Mouse (Mus musculus) frontal cortex, postnatal 10 days (tissue): ENCODE measurements around the gene Ehbp1l1.

Experiments used
- DNase-seq, 2 experiments: peaks; one replicate each; pipeline ENCODE4 v3.0.0; 2022; ENCODE audit warnings: low spot score in 2 of 2, mixed read lengths in 1 of 2

Ehbp1l1 gene

DNA sequence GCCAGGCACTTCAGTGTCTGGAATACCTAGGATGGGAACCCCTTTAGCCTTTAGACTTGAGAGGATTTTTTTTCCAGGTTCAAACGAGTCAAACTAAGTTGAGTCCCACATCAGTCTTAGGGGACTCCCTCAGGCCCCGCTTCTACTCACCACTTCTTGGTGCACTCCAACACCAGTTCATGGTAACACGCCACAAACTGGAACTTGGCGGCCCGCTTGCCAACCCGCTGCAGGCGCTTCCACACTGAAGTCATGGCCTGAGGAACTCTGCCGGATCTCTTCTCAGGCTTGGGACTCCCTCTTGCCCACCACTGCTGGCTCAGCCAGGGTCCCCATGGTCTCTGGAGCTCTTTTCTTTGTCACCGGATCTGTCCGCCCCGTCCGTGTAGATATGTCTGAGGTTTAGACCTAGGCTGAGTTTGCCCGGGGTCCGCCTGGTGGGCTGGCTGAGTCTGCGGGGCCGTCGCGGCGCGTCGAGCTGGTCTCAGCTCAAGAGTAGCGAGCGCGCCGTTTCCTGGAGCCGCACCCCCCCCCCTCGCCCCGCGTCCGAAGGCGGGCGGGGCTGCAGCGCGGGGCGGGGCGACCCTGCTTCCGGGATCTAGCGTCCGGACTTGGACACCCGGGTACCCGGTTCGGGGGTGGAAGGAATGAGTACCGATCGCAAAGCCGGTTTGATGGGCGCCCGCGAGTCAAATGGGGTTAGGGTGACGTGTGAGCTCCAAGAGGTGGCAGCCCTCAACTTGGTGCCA is at the start of gene Ehbp1l1:
Ehbp1l1 (minus strand) TSS at position 551 of the 749 bp plus-strand sequence.
- no peak for DNase-seq

DNA sequence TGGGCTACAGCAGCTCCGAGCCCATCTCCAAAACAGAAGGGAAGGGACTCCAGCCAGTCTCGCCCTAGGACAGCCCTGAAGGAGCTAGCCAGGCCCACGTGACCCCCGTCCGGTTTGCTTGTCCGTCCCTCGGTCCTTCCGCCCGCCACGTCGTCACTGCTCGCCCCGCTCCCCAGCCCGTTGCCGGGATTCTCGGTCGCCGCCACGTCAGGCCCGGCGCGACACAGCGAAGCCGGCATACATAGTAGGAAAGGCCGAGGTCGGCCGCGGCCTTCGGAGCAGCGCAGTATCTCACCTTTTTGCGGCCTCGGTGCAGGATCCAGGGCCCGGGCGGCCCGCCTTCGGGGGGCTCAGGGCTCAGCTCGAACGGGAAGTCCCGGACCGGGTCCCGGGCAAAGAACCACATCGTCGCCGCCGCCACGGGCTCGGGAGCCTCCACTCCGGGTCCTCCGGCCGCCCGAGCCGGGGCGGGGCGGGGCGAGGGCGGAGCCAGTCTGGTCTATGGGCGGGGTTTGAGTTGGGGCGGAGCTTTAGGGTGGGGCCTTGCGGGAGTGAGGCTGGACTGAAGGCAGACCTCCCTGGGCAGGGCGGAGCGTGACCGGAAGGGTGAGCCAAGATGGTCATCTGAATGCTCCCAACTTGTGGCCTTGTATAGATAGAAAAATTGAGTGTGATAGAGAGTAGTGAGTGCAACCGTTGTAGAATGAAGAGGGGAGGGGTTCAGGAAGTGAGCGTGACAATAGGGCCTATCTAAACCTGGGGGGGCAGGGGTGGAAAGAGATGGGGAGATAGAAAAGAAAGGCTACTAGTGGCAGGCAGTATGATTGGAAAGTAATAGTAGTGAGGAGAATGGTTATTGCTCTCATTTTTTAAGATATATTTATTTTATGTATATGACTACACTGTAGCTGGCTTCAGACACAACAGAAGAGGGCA is 45.1 kb upstream of the Ehbp1l1 start, which contains the start of gene Scyl1:
Scyl1 (minus strand) TSS at position 495 of the 936 bp plus-strand sequence.
- DNase-seq, result peak; percentile 88 to 92

DNA sequence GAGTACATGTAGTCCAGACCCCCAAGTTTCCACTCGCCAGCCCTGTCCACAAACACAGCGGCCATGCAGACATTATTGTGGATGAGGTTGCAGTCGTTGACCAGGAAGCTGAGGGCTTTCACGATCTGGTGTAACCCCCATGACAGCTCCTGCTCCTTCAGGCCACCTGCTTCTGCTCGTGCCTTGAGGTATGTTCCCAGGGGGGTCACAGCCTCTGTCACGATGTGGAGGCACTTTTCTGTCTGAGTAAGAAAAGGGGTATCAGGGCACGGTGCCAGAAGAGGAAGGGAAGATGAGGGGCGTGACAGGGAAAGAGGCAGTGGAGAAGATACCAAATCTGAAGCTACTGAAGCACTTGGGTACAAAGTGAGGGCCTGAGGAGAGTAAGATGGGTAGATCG is 44.2 kb upstream of the Ehbp1l1 start:
- DNase-seq, result no peak

DNA sequence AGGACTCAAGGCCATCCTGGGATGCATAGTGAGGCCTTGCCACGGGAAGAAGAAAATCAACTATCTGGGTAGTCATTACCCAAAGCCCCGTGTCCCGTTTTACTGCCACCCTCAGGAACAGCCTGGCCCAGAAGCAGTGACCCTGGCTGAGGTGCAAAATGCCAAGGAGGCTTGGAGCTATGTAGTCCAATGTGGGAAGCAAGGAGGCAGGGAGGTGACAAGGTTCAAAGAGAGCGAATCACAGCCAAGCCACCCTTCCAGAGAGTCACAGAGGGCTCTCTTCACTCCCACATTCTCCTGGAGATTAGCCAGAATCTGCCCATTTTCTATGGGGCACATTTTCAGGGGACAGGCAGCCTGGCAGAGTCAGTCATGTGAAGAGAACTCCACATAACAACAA is 41.2 kb upstream of the Ehbp1l1 start:
- no peak for DNase-seq

DNA sequence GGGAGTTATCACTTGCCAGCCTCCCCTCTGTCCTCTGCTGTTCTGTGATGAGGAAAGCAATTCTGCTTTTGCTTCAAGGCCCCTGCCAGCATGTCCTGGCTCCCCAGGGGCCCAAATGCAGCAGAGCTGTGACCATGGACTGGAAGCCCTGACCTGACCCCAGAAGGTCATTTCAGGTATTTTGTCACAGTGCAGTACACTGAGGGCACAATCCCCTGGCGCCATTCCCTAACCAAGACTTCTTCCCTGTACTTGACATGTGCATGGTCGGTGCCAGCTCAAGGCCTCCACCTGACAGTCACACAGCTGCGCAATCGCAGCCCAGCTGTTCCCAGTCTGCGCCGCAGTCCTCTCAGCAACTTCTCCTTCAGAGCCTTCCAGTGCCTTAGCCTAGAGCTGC is 37.0 kb upstream of the Ehbp1l1 start:
- DNase-seq, result no peak

DNA sequence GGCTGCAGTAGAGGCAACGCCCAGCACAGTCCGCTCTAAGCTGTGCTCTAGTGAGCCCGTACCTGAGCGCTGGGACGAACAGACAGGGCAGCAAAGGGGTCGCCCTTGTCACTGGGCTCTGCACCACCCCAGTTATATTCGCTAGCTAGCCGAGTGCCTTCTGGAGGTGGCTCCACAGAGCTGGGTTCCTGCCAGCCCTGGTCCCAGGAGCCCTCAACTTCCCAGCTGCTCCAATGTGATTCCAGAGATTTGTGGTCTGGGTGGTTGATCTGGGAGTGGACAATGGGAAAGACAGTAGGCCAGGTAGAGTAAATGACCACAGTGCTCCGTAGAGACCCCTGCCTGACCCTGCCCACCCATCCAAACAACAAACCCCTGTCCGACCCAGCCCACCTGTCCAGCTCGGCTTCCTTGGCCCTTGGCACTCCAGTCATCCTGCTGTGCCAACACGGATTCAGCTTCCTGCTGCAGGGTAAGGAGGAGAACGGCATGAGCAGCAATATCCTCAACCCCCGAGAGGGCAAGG is 32.8 kb upstream of the Ehbp1l1 start:
- no peak for DNase-seq

DNA sequence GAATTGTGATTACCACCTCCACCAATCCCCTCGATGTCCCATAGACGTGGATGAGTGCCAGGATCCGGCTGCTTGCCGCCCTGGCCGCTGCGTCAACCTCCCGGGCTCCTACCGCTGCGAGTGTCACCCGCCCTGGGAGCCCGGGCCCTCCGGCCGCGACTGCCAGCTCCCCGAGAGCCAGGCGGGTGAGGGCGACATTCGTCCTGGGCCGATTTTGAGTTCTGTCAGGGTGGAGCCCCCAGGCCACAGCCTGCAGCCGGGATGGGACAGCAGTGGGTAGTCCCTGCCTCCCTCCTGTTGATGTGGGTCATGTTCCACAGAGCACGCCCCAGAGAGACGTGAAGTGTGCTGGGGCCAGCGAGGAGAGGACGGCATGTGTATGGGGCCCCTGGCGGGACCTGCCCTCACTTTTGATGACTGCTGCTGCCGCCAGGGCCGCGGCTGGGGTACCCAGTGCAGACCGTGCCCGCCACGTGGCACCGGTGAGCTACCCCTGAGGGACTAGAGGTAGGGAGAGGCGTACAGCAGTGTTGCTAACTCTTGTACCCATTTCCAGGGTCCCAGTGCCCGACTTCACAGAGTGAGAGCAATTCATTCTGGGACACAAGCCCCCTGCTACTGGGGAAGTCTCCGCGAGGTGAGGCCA is 31.0 kb upstream of the Ehbp1l1 start:
- no peak for DNase-seq

DNA sequence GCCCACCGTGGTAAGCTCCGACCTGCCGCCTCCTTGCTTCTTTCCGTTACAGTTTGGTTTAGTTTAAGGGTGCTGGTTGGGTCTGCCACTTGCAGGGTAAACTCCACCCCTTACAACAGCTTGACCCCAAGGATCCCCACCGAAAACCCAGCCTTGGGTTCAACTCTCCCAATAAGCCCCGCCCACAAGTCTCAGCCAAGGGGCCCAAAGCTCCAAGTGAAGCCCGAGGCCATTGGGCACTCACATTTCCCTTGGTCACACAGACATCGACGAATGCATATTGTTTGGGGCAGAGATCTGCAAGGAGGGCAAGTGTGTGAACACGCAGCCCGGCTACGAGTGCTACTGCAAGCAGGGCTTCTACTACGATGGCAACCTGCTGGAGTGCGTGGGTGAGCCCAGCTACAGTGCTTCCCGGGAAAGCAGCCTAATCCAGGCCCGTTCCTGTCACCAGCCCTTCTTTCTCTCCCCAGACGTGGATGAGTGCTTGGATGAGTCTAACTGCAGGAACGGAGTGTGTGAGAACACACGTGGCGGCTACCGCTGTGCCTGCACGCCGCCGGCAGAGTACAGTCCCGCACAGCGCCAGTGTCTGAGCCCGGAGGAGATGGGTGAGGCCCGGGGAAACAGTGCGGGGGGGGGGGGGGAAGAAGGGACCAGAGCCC is 30.3 kb upstream of the Ehbp1l1 start:
- DNase-seq, result peak; percentile 66 to 74

DNA sequence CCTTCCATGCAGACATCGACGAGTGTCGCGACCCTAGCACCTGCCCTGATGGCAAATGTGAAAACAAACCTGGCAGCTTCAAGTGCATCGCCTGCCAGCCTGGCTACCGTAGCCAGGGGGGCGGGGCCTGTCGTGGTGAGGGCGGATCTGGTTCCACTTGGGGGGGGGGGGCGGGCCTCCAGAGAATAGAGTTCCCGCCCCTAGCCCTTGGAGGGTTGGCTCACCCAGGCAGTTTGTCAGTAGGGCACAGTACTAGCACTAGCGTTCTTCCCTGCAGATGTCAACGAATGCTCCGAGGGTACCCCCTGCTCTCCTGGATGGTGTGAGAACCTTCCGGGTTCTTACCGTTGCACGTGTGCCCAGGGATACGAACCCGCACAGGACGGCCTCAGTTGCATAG is 25.6 kb upstream of the Ehbp1l1 start:
- no peak for DNase-seq

DNA sequence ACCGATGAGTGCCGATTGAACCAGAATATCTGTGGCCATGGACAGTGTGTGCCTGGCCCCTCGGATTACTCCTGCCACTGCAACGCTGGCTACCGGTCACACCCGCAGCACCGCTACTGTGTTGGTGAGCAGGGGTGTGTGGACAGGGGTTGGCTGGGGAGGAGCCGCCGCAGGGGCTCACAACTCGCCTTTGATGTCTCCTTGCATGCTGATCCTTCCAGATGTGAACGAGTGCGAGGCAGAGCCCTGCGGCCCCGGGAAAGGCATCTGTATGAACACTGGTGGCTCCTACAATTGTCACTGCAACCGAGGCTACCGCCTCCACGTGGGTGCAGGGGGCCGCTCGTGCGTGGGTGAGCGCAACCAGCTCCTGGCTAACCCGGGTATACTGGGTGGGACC is 24.8 kb upstream of the Ehbp1l1 start:
- DNase-seq, result no peak

DNA sequence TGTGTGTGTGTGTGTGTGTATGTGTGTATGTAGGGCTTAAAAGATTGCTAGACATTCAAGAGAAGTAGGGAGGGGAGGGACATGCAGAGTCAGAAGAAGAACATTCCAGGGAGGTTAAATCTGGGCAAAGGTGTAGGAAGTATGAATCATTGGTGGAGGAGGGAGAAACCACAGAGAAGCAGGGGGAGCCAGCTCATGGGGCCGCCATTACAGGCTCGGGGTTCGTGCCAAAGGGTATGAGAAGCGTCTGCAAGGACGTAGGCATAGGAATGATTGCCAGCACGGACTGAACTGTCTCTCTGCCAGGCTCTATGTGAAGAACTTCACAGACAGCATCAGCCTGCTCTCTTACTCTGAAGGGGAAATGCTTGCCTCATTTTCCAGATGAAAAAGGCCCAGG is 23.4 kb upstream of the Ehbp1l1 start:
- no peak for DNase-seq

DNA sequence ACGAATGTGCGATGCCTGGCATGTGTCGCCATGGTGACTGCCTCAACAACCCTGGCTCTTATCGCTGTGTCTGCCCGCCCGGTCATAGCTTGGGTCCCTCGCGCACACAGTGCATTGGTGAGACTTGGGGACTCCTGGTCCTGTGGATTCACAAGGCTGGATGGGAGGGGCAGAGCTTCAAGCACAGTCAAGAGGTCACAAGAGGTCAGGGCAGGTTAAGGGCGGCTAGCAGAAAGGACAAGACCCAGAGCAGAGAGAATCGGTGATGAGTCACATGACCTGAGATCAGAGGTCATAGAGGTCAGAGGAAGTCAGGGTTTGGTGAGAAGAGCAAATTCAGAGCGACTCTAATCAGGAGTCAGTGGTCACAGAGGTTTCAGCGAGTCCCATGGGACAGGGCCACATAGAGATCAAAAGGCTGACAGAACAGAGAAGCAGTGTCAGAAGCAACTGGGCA is 20.8 kb upstream of the Ehbp1l1 start:
- DNase-seq, result no peak

DNA sequence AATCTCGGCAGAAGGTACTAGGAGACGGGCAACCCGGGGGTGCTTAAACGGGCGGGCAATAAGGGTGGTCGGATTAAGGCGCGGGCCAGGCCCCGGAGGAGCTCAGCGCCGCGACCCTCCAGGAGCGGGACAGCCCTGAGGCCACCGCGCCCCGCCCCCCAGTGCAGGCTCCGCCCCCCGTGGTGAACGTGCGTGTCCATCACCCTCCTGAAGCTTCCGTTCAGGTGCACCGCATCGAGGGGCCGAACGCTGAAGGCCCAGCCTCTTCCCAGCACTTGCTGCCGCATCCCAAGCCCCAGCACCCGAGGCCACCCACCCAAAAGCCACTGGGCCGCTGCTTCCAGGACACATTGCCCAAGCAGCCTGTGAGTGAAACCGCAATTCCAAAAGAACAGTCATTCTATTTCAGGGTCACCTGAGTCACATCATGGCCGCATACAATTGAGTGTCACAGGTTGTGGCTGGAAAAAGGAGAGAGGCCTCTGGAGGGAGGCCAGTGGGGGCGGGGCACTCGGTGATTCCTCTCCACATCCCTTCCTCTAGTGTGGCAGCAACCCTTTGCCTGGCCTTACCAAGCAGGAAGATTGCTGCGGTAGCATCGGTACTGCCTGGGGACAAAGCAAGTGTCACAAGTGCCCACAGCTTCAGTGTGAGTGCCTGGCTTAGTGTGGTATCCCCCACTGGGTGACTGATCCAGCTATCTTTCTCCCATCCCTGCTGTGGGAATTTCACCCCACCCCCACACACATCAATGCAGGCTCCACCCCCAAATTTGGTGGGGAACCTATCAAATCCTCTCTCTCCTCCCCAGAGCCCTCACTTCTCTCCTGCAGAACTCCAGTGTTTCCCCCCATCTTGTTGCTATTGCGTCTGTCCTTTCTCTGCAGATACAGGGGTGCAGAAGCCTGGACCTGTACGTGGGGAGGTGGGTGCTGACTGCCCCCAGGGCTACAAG is 19.9 kb upstream of the Ehbp1l1 start:
- DNase-seq, result no peak

DNA sequence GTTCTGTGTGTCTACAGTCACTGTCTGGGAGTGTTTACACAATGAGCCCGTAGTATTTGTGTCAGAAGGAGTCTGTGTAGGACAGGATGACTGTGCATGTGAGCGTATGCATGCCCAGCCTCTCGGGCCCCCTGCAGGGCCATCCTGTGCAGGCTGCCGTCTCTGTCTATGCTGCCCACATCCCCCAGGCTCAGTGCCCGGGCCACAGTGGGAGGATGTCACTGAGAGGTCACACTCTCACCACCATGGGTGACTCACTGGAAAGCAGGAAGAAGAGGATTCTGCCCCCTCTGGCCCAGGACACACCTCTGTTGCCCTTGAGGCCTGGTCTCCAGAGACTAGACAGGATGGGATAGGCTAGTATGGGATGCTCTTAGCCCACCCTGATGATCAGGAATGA is 17.5 kb upstream of the Ehbp1l1 start:
- no peak for DNase-seq

DNA sequence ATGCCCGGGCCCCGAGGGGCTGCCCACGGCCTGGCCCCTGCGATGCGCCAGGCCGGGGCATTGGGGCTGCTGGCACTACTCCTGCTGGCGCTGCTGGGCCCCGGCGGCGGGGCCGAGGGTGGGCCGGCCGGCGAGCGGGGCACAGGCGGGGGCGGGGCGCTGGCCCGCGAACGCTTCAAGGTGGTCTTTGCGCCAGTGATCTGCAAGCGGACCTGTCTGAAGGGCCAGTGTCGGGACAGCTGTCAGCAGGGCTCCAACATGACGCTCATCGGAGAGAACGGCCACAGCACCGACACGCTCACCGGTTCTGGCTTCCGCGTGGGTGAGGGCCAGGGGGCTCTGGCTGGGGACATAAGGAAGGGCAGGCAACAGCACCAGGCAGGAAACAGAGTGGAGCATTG is 16.1 kb upstream of the Ehbp1l1 start:
- no peak for DNase-seq

DNA sequence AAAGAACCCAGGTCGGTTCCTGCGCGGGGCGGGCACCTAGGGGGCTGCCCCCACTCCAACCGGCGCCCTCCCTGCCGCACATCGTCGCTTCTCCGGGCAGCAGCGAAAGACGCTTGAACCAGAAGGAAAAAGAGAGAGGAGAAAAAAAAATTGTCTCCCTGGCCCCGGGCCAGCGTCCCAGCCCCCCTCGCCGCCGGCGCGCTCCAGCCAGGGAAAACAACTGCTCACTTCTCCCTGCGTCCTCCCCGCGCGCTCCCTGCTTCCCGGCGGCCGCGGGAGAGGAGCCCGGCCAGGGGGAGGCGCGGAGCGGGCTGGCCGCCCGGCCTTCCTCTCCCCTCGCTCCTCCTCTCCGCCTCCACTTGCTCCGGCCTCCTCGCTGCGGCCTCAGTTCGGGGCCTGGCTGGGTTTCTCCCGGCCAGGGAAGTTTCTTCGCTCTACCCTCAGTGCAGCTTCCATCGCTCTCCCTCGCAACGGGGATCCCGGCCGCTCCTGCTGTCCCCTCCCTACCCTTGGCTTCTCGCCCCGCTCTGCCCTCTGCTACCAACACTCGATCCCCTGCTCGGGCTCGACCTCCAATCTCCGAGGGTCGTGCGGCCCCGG is 15.6 kb upstream of the Ehbp1l1 start:
- DNase-seq, result peak; percentile 72 to 79

DNA sequence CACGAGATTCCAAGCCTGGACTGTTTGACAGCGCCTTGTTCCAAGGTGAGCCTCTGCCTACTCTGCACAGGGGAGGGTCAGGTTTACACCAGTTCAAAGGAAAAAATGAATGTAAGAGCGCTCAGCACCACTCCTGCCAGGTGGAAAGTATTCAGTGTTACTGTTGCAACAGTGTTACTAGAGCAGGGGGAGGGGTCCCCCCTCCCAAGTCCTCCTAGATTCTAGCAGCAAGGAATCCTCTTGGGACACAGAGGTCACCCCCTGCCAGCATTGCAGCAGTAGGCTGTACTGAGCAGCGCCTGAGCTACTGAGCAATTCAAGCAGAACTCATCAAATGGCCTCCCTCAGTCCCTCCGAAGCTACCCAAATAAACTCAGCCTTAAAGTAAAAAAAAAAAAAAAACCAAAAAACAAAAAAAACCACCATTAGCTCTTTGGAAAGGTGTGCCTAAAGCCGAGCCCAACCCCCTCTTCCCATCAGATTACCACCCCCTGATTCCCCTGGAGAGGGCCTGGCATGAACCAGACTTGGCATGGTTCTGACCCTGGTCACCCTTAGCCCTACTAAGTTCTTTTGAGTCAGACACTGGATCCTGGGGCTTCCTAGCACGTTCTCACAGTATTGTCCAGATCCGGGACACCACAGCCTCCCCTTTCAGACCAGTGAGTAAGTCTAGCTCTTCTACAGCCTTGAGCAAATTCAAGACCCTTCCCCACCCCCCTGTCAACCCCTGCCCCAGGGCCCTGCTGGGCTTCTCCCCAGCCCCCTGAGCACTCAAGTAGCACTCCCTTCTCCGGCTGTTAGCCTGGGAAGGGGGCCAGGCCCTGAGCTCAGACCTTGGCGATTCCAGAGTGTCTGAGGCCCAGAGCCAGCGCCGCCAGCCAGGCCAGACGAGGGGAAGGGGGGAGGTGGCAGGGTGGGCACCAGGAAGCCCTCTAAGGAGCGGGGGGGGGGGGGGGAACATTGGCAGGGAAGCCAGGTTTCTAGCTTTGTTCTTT is 14.5 kb upstream of the Ehbp1l1 start, which contains the start of gene Ltbp3:
Ltbp3 (plus strand) TSS at position 585 of the 998 bp plus-strand sequence.
- DNase-seq, result peak; percentile 60 to 67

DNA sequence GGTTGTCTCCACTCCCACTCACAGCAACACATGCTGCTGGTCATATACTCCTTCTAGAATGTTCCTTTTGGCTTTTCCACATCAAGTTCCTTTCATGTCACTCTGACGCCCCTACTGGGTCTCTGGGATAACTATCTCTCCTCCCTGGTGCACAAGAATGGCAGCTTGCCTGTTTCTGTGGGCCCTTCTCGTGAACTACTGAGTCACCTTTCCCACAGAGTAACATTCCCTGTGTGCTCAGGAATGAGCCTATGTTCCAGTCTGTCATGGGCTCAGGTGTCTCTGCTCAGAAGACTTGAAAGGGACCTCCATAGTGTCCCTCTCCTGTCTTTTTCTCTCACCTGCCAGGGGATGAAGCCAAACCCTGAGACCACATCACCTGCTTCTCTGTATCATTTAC is 13.3 kb upstream of the Ehbp1l1 start:
- DNase-seq, result no peak
